Mouse (Mus musculus): ENCODE data around the gene Eif2b2. TPM values are rescaled to one million over a fixed set of nuclear protein-coding genes. Genes with fewer than 3 reads are reported as not detected.

The Eif2b2 gene
- polyA plus RNA-seq (2012; rRNA removed), result 105 and 109 TPM in 2 replicates

DNA sequence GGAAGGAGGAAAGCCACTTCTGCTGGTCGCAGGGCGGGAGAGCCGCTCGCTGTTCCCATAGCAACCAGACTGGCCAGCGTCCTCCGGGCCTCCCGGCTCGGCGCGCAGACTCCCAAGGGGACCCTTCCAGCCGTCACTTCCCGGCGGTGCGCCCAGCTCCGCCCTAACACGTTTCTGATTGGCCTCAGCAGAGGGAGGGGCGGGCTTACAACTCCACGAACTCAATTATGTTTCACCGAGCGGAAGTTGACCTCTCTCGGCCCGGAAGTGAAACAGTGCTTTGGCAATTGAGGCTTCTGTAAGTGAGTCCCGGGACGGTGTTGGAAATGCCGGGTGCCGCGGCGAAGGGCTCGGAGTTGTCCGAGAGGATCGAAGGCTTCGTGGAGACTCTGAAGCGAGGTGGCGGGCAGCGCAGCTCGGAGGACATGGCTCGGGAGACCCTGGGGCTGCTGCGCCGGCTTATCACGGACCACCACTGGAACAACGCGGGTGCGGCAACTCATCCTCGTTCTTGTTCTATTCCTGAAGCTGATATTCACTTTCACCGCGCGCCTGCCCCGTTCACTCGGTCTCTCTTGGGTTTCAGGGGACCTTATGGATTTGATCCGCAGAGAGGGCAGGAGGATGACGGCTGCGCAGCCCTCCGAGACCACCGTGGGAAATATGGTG is at the start of gene Eif2b2:
Eif2b2 (plus strand) TSS at position 246 of the 669 bp plus-strand sequence.
- WGBS, result under 1% methylated on average over 54 of the region's 54 CpGs
- Histone ChIP-seq H3K4me1 (ENCODE audit: control insufficient read depth, insufficient read depth, low read length) (no peaks in the 10 kb centered on the region; the same call in 1 of the 2 replicates), H3K4me3 (replicated peaks; ENCODE audit: insufficient read depth, low read depth, low read length) (peak within 1 kb of the TSS; percentile 85), H3K27ac (ENCODE audit: insufficient read depth, low read length) (peak within 1 kb of the TSS; percentile 9; the same call in 1 of the 2 replicates), H3K27me3 (ENCODE audit: control insufficient read depth, insufficient read depth, low read length) (no peaks in the 10 kb centered on the region)
- TF ChIP-seq POLR2A (IDR thresholded peaks at IDR 0.05; ENCODE audit: borderline replicate concordance, insufficient read depth, low read length), result peak; percentile 68; the same call in 1 of the 2 replicates
- TF ChIP-seq CTCF (IDR thresholded peaks at IDR 0.05; ENCODE audit: borderline replicate concordance, insufficient read depth, low read depth, low read length), result no peak
- DNase-seq, result peak; percentile 98

DNA sequence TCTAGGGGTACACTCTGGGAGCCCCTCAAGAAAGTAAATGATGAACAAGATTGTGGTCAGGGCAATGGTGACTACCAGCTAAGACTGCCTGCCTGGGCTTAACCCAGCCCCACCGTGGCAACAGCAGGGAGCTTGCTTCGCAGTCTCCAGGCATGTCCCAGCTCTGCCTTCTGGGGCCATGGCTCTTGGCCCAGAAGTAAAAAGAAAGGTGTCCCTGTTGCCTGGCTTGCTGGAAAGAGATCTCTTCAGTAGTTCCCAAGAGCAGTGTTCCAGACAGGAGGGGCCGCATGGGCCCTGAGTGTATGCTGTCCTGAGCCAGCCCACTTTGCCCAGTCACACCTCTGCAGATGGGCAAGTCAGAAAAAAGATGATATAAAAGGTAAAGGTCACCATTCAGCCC is 49.4 kb upstream of the Eif2b2 start:
- Histone ChIP-seq H3K27me3 (ENCODE audit: control insufficient read depth, insufficient read depth, low read length) (no peaks in the 10 kb centered on the region), H3K4me1 (ENCODE audit: control insufficient read depth, insufficient read depth, low read length) (peaks cover 12% of the 10 kb centered on the region), H3K27ac (ENCODE audit: insufficient read depth, low read length) (no peak overlapping the region), H3K4me3 (replicated peaks; ENCODE audit: insufficient read depth, low read depth, low read length) (no peak overlapping the region)
- TF ChIP-seq CTCF (IDR thresholded peaks at IDR 0.05; ENCODE audit: borderline replicate concordance, insufficient read depth, low read depth, low read length) (no peak), POLR2A (IDR thresholded peaks at IDR 0.05; ENCODE audit: borderline replicate concordance, insufficient read depth, low read length) (no peak)
- 31% methylated on average over 3 of the region's 3 CpGs for WGBS
- no peak for DNase-seq

DNA sequence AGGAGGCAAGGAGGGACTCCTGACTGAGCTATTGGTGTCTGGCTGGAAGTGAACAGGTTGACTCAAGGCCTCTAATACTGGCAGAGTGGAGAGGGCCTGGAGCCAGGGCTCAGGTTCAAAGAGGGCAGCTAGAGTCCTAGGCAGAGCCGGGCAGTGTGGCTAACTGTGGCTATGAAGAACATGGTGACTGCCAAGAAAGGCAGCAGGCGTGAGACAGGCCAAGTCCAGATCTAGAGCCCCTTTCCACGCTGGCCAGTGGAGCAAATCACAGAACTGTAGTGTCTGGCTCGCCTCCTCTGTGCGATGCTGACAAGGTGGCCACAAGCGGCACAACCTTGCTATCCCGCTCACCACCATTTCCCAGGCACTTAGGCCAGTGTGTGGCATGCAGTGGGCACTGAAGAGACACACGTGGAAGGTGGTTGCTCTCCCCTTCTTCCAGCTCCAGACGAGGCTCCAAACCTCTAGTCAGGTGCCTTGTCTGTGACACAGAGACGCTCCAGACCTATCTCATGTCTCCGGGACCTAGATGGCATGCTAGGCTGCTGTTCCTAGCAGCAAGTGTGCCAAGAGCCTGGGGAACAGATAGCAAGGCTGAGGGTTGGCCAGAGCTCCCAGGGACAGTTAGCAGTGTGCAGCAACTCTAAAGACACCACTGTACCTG is 48.9 kb upstream of the Eif2b2 start:
- DNase-seq, result peak; percentile 60 to 69
- Histone ChIP-seq H3K27ac (ENCODE audit: insufficient read depth, low read length) (no peak overlapping the region), H3K4me1 (ENCODE audit: control insufficient read depth, insufficient read depth, low read length) (peaks cover 17% of the 10 kb centered on the region), H3K4me3 (replicated peaks; ENCODE audit: insufficient read depth, low read depth, low read length) (no peak overlapping the region), H3K27me3 (ENCODE audit: control insufficient read depth, insufficient read depth, low read length) (no peaks in the 10 kb centered on the region)
- WGBS, result 38% methylated on average over 11 of the region's 11 CpGs
- TF ChIP-seq CTCF (IDR thresholded peaks at IDR 0.05; ENCODE audit: borderline replicate concordance, insufficient read depth, low read depth, low read length) (no peak), POLR2A (IDR thresholded peaks at IDR 0.05; ENCODE audit: borderline replicate concordance, insufficient read depth, low read length) (no peak)

DNA sequence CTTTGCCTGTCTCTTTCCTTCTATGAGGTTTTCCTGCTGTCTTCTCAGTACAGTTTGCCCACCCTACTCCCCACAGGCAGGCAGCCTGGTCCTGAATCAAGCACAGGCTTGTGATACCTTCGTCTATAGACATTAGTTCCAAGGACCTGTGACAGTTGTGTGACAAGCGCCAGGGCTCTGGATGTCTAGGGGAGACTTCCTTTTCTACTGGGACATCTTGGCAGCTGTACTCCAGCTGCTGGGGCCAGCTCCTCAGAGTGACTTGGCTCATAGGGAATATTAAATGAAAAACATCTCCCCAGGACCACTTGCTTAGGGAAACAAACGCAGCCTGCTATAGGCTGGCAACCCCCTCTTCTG is 48.4 kb upstream of the Eif2b2 start:
- TF ChIP-seq POLR2A (IDR thresholded peaks at IDR 0.05; ENCODE audit: borderline replicate concordance, insufficient read depth, low read length) (no peak), CTCF (IDR thresholded peaks at IDR 0.05; ENCODE audit: borderline replicate concordance, insufficient read depth, low read depth, low read length) (no peak)
- Histone ChIP-seq H3K27me3 (ENCODE audit: control insufficient read depth, insufficient read depth, low read length) (no peaks in the 10 kb centered on the region), H3K4me3 (replicated peaks; ENCODE audit: insufficient read depth, low read depth, low read length) (no peak overlapping the region), H3K4me1 (ENCODE audit: control insufficient read depth, insufficient read depth, low read length) (peaks cover 19% of the 10 kb centered on the region), H3K27ac (ENCODE audit: insufficient read depth, low read length) (no peak overlapping the region)
- DNase-seq, result no peak
- 74% methylated on average over 3 of the region's 3 CpGs for WGBS

DNA sequence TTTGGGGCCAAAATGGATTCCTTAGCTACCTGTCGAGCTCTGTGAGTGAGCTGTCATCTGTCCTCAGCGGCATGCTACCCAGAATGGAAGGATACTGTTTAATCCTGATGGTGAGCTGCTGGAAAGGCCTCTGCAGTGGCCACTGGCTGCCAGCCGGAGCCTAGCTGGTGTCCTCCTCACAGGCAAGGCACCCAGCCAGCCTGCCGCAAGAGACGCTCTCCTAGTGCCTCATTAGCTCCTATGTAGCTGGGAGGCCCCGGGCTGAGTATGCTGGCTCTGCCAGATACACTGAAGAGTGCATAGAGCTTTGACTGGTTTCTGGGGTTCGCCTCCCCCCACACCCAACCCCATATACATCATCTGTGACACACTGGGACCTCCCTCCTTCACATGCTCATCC is 45.3 kb upstream of the Eif2b2 start:
- DNase-seq, result no peak
- no peak overlapping the region for H3K4me3 ChIP-seq (replicated peaks; ENCODE audit: insufficient read depth, low read depth, low read length)
- TF ChIP-seq CTCF (IDR thresholded peaks at IDR 0.05; ENCODE audit: borderline replicate concordance, insufficient read depth, low read depth, low read length) (no peak), POLR2A (IDR thresholded peaks at IDR 0.05; ENCODE audit: borderline replicate concordance, insufficient read depth, low read length) (no peak)
- peaks cover 25% of the 10 kb centered on the region for H3K4me1 ChIP-seq (ENCODE audit: control insufficient read depth, insufficient read depth, low read length)
- no peaks in the 10 kb centered on the region for H3K27me3 ChIP-seq (ENCODE audit: control insufficient read depth, insufficient read depth, low read length)
- H3K27ac ChIP-seq (ENCODE audit: insufficient read depth, low read length), result no peak overlapping the region
- 44% methylated on average over 7 of the region's 7 CpGs for WGBS

DNA sequence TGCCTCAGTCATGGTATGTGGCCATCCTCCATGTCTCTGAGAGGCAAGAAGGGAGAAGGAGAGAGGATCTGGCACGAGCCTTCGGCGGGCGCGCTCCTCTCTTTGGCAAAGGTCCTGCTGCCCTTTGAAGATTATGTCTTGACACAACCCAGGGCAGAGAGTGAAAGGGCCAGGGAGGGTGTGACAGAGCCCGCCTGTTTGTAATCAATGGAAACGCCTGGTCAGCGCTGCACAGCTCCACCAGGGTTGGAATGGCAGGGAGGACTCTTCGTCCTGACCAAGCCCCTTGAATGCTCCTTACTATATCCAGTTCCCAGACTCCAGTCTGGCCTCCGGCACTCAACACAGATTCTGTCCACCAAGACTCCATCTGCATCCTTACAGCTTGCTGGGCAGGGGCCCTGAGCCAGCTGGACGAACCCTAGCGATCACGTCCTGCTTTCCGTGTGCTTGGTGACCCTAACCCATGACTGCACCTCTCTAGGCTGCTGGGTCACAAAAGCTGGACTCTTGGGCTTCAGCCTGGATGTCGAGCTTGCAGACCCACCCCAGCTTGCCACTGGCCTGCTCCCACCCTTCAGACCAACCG is 44.1 kb upstream of the Eif2b2 start:
- Histone ChIP-seq H3K27ac (ENCODE audit: insufficient read depth, low read length) (no peak overlapping the region), H3K27me3 (ENCODE audit: control insufficient read depth, insufficient read depth, low read length) (no peaks in the 10 kb centered on the region), H3K4me3 (replicated peaks; ENCODE audit: insufficient read depth, low read depth, low read length) (no peak overlapping the region), H3K4me1 (ENCODE audit: control insufficient read depth, insufficient read depth, low read length) (peaks cover 21% of the 10 kb centered on the region)
- 33% methylated on average over 16 of the region's 16 CpGs for WGBS
- no peak for TF ChIP-seq POLR2A (IDR thresholded peaks at IDR 0.05; ENCODE audit: borderline replicate concordance, insufficient read depth, low read length)
- no peak for TF ChIP-seq CTCF (IDR thresholded peaks at IDR 0.05; ENCODE audit: borderline replicate concordance, insufficient read depth, low read depth, low read length)
- DNase-seq, result no peak

DNA sequence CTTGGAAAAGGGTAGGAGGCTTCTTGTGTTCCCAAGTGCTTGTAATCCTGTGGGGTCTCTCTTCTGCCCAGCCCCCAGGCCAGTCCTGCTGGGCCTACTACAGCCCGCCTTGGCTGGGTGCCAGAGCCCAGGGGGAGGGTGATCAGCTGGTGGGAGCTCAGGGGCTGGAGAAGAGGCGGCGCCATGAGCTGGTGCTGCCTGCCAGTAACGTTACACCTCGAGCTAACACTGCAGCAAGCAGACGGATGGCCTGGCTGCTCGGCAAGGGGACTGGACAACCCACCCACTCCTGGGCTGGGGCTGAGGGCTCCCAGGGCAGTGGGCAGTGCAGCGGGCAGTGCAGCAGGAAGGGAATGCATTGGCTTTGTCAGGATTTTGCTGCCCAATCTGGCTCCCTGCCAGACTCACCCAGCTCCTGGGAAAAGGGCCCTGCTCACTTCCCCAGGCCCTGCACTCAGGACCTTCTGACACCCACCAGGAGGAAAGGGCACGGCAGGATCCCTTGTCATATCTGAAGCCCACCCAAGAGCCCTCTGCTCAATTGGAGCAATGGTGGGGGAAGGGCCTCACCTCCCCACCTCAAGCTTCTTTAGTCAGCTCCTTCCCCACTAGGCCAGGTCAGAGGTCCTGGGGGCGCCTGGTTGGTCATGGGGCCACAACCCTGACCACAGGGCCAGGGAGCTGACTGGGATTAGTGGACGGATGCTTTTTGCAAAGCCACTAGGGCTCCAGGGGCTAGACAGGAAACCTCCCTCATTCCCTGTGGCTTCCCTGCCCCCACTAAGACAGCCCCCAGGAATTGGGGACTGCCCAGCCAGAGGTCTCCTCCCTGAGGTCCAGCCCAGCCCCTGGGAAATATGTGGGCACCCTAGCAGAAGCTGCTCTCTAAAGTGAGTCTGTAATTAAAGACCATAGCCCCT is 43.1 kb upstream of the Eif2b2 start:
- H3K4me1 ChIP-seq (ENCODE audit: control insufficient read depth, insufficient read depth, low read length), result peaks cover 15% of the 10 kb centered on the region
- no peak for DNase-seq
- H3K27ac ChIP-seq (ENCODE audit: insufficient read depth, low read length), result no peak overlapping the region
- no peak for TF ChIP-seq CTCF (IDR thresholded peaks at IDR 0.05; ENCODE audit: borderline replicate concordance, insufficient read depth, low read depth, low read length)
- no peak for TF ChIP-seq POLR2A (IDR thresholded peaks at IDR 0.05; ENCODE audit: borderline replicate concordance, insufficient read depth, low read length)
- no peak overlapping the region for H3K4me3 ChIP-seq (replicated peaks; ENCODE audit: insufficient read depth, low read depth, low read length)
- no peaks in the 10 kb centered on the region for H3K27me3 ChIP-seq (ENCODE audit: control insufficient read depth, insufficient read depth, low read length)
- WGBS, result 51% methylated on average over 11 of the region's 11 CpGs

All from cerebellum, adult 2 months (tissue).